Mouse (Mus musculus) hindbrain, embryonic 12.5 days (tissue): ENCODE data around the gene Zfp354a. TPM values are rescaled to one million over a fixed set of nuclear protein-coding genes. Genes with fewer than 3 reads are reported as not detected.
"Not testable (repeated sequence)": the region's sequence is repeated elsewhere in the genome, so short reads cannot be mapped to it uniquely, and the experiment has no call there.

Source experiments
- ATAC-seq: fragments of 200-750 bp; cut with Nextera tagmentation; 2 replicates; pipeline ENCODE4 v1.8.0; 2017; ENCODE audit warnings: moderate TSS enrichment; ENCODE audit not compliant: low FRiP score
- H3K27ac ChIP-seq: fragments of 300-500 bp; sonication (generic); 2 replicates; pipeline ENCODE4 v1.5.1; 2016; ENCODE audit warnings: mild to moderate bottlenecking
- H3K27me3 ChIP-seq: fragments of 300-500 bp; sonication (generic); 2 replicates; pipeline ENCODE4 v1.6.1; 2016; ENCODE audit warnings: mild to moderate bottlenecking
- H3K36me3 ChIP-seq: fragments of 300-500 bp; sonication (generic); 2 replicates; pipeline ENCODE4 v1.6.1; 2016; ENCODE audit warnings: mild to moderate bottlenecking
- H3K4me1 ChIP-seq: fragments of 300-500 bp; sonication (generic); 2 replicates; pipeline ENCODE4 v1.6.1; 2016
- H3K4me2 ChIP-seq: fragments of 300-500 bp; sonication (generic); replicated peaks from 2 replicates; pipeline ENCODE4 v1.6.1; 2016; ENCODE audit warnings: mild to moderate bottlenecking
- H3K4me3 ChIP-seq: fragments of 300-500 bp; sonication (generic); 2 replicates; pipeline ENCODE4 v1.5.1; 2016; ENCODE audit warnings: mild to moderate bottlenecking
- H3K9ac ChIP-seq: fragments of 300-500 bp; sonication (generic); 2 replicates; pipeline ENCODE4 v1.6.1; 2016; ENCODE audit warnings: mild to moderate bottlenecking, moderate library complexity
- H3K9me3 ChIP-seq: fragments of 300-500 bp; sonication (generic); replicated peaks from 2 replicates; pipeline ENCODE4 v1.6.1; 2016; ENCODE audit warnings: mild to moderate bottlenecking
- WGBS: fragments of 180-500 bp; shearing (Covaris S2); methylation state at CpG from one replicate; pipeline ENCODE4 v1.1.7; 2016; 5-methylcytosine and 5-hydroxymethylcytosine counted together
- polyA plus RNA-seq: library from polyadenylated mRNA; unstranded; fragments of >200 nt; fragmentation: Nextera tagmentation; extraction: Ambion mirVana; gene quantifications from 2 replicates; pipeline ENCODE4 v1.2.1, GENCODE M21; 2016

Gene Zfp354a
- polyA plus RNA-seq: 10.1 and 10.3 TPM in 2 replicates

- Histone ChIP-seq H3K27ac (peak within 1 kb of the TSS; percentile 37; the same call in 1 of the 2 replicates), H3K4me3 (peak within 1 kb of the TSS; percentile 79), H3K9me3 (no peaks in the 10 kb centered on the region), H3K4me1 (peaks cover 9% of the 10 kb centered on the region), H3K9ac (peak within 1 kb of the TSS; percentile 84), H3K36me3 (peaks cover 13% of the 10 kb centered on the region), H3K27me3 (no peaks in the 10 kb centered on the region), H3K4me2 (peak within 1 kb of the TSS; percentile 84)
- WGBS: under 1% methylated on average over 32 of the region's 32 CpGs
- ATAC-seq: peak; percentile 91
Observed at GRCm38 (mm10) chr11:51059151-51059571, at the start of gene Zfp354a. TSS of gene Zfp354a (plus strand) at chr11:51059257.

GRCm38 (mm10) chr11:51011821-51012220 lies 47.2 kb upstream of the Zfp354a start:
- no peak overlapping the region for H3K4me2 ChIP-seq
- ATAC-seq: no peak
- H3K27me3 ChIP-seq: no peaks in the 10 kb centered on the region
- no peaks in the 10 kb centered on the region for H3K4me1 ChIP-seq
- H3K9me3 ChIP-seq: no peaks in the 10 kb centered on the region
- no peak overlapping the region for H3K27ac ChIP-seq
- 85% methylated on average over 5 of the region's 5 CpGs for WGBS
- H3K36me3 ChIP-seq: no peaks in the 10 kb centered on the region
- no peak overlapping the region for H3K4me3 ChIP-seq
- H3K9ac ChIP-seq: no peak overlapping the region

GRCm38 (mm10) chr11:51013936-51014335 lies 45.1 kb upstream of the Zfp354a start, which contains the start of gene Olfr54:
TSS of gene Olfr54 (plus strand) at chr11:51014236.
- Histone ChIP-seq H3K9ac (no peak within 1 kb of the TSS), H3K36me3 (no peaks in the 10 kb centered on the region), H3K9me3 (no peaks in the 10 kb centered on the region), H3K4me3 (no peak within 1 kb of the TSS), H3K4me1 (no peaks in the 10 kb centered on the region), H3K27ac (no peak within 1 kb of the TSS), H3K27me3 (no peaks in the 10 kb centered on the region), H3K4me2 (no peak within 1 kb of the TSS)
- WGBS: 75% methylated on average over 1 of the region's 1 CpGs
- ATAC-seq: no peak

GRCm38 (mm10) chr11:51016341-51016740 lies 42.7 kb upstream of the Zfp354a start:
- Histone ChIP-seq H3K4me3 (no peak overlapping the region), H3K4me1 (no peaks in the 10 kb centered on the region), H3K36me3 (no peaks in the 10 kb centered on the region), H3K9me3 (no peaks in the 10 kb centered on the region), H3K27ac (no peak overlapping the region), H3K27me3 (no peaks in the 10 kb centered on the region), H3K9ac (no peak overlapping the region), H3K4me2 (no peak overlapping the region)
- no peak for ATAC-seq
- WGBS: 70% methylated on average over 2 of the region's 2 CpGs

GRCm38 (mm10) chr11:51026811-51027210 lies 32.2 kb upstream of the Zfp354a start:
- H3K4me1 ChIP-seq, H3K4me2 ChIP-seq, ATAC-seq, H3K27ac ChIP-seq, H3K36me3 ChIP-seq, H3K4me3 ChIP-seq, H3K27me3 ChIP-seq, H3K9ac ChIP-seq, H3K9me3 ChIP-seq: not testable (repeated sequence)
- 94% methylated on average over 11 of the region's 11 CpGs for WGBS

GRCm38 (mm10) chr11:51029381-51029780 lies 29.7 kb upstream of the Zfp354a start:
- ATAC-seq, H3K9ac ChIP-seq, H3K4me2 ChIP-seq, H3K27me3 ChIP-seq, H3K4me1 ChIP-seq, H3K36me3 ChIP-seq, H3K9me3 ChIP-seq, H3K27ac ChIP-seq, H3K4me3 ChIP-seq: not testable (repeated sequence)
- 72% methylated on average over 8 of the region's 8 CpGs for WGBS

GRCm38 (mm10) chr11:51030225-51030624 lies 28.8 kb upstream of the Zfp354a start:
- Histone ChIP-seq H3K9me3 (no peaks in the 10 kb centered on the region), H3K4me3 (no peak overlapping the region), H3K27ac (no peak overlapping the region), H3K4me1 (no peaks in the 10 kb centered on the region), H3K4me2 (no peak overlapping the region), H3K9ac (no peak overlapping the region), H3K27me3 (no peaks in the 10 kb centered on the region), H3K36me3 (no peaks in the 10 kb centered on the region)
- no peak for ATAC-seq
- 78% methylated on average over 2 of the region's 2 CpGs for WGBS

GRCm38 (mm10) chr11:51032851-51033250 lies 26.2 kb upstream of the Zfp354a start:
- Histone ChIP-seq H3K27ac (no peak overlapping the region), H3K27me3 (no peaks in the 10 kb centered on the region), H3K4me3 (no peak overlapping the region), H3K36me3 (no peaks in the 10 kb centered on the region), H3K9ac (no peak overlapping the region), H3K9me3 (no peaks in the 10 kb centered on the region), H3K4me1 (no peaks in the 10 kb centered on the region), H3K4me2 (no peak overlapping the region)
- WGBS: 38% methylated on average over 1 of the region's 1 CpGs
- ATAC-seq: no peak

- not testable (repeated sequence) for H3K9me3 ChIP-seq, H3K4me3 ChIP-seq, H3K27ac ChIP-seq, H3K4me1 ChIP-seq, ATAC-seq, H3K9ac ChIP-seq, H3K27me3 ChIP-seq, H3K4me2 ChIP-seq, H3K36me3 ChIP-seq
Observed at GRCm38 (mm10) chr11:51034141-51034540, 24.9 kb upstream of the Zfp354a start.

- no peaks in the 10 kb centered on the region for H3K9me3 ChIP-seq
- no peaks in the 10 kb centered on the region for H3K4me1 ChIP-seq
- no peak for ATAC-seq
- H3K36me3 ChIP-seq: no peaks in the 10 kb centered on the region
- no peak overlapping the region for H3K4me3 ChIP-seq
- no peak overlapping the region for H3K9ac ChIP-seq
- WGBS: 89% methylated on average over 2 of the region's 2 CpGs
- no peak overlapping the region for H3K4me2 ChIP-seq
- no peak overlapping the region for H3K27ac ChIP-seq
- no peaks in the 10 kb centered on the region for H3K27me3 ChIP-seq
Observed at GRCm38 (mm10) chr11:51035951-51036350, 23.1 kb upstream of the Zfp354a start.

GRCm38 (mm10) chr11:51044776-51045175 lies 14.3 kb upstream of the Zfp354a start:
- H3K27me3 ChIP-seq, H3K4me1 ChIP-seq: not testable (repeated sequence)
- 74% methylated on average over 3 of the region's 3 CpGs for WGBS

GRCm38 (mm10) chr11:51047809-51048208 lies 11.2 kb upstream of the Zfp354a start, which contains the start of gene Olfr1375:
TSS of gene Olfr1375 (plus strand) at chr11:51048109.
- H3K27ac ChIP-seq, H3K9ac ChIP-seq, H3K4me2 ChIP-seq, ATAC-seq, H3K4me1 ChIP-seq, H3K4me3 ChIP-seq, H3K9me3 ChIP-seq, H3K27me3 ChIP-seq, H3K36me3 ChIP-seq: not testable (repeated sequence)
- 82% methylated on average over 3 of the region's 3 CpGs for WGBS

More at GRCm38 (mm10) chr11:51044776-51045175, 14.3 kb upstream of the Zfp354a start:
- not testable (repeated sequence) for ATAC-seq, H3K9ac ChIP-seq, H3K36me3 ChIP-seq, H3K4me2 ChIP-seq, H3K9me3 ChIP-seq, H3K27ac ChIP-seq, H3K4me3 ChIP-seq

- Histone ChIP-seq H3K4me3 (no peak overlapping the region), H3K4me2 (no peak overlapping the region), H3K9ac (no peak overlapping the region), H3K27ac (no peak overlapping the region), H3K27me3 (no peaks in the 10 kb centered on the region), H3K4me1 (no peaks in the 10 kb centered on the region), H3K9me3 (no peaks in the 10 kb centered on the region), H3K36me3 (no peaks in the 10 kb centered on the region)
- 67% methylated on average over 2 of the region's 2 CpGs for WGBS
- ATAC-seq: no peak
Observed at GRCm38 (mm10) chr11:51051678-51052077, 7.4 kb upstream of the Zfp354a start.
